Mouse (Mus musculus) spleen, adult 2 months (tissue): ENCODE measurements around the gene Eme1.

Source experiments
- CTCF ChIP-seq: fragments of 200-500 bp; IDR thresholded peaks from 2 replicates; pipeline ENCODE4 v1.5.1; 2011; ENCODE audit warnings: mild to moderate bottlenecking, inconsistent platforms; ENCODE audit not compliant: insufficient read depth, insufficient read length, insufficient replicate concordance; ENCODE audit errors: extremely low read depth
- POLR2A ChIP-seq: fragments of 200-500 bp; IDR thresholded peaks from 2 replicates; pipeline ENCODE4 v1.6.1; 2011; ENCODE audit warnings: low read depth, low read length, inconsistent platforms

DNA sequence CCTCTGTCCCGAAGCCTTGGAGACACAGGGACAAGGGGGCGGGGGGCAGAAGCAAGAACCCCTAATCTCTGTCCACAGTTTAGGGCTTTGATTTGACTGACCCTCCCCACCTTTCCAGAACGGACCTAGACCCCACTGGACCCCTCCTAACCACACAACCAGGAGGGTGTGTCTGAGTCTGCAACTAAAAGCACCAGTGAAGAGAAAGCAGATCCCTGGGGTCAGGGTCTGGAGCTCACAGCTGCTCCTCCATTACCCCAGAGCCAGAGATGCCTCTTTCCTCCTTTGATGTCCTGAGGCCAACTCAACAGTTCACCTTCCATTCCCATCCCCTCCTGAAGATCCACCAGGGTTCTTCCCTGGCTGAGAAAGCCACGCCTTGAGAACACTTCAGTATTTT, 22.5 kb upstream of the Eme1 start:
- TF ChIP-seq CTCF = no peak
- TF ChIP-seq POLR2A = no peak
